8 mouse cellular contexts compared by ENCODE assay signal in the genomic region with DNA sequence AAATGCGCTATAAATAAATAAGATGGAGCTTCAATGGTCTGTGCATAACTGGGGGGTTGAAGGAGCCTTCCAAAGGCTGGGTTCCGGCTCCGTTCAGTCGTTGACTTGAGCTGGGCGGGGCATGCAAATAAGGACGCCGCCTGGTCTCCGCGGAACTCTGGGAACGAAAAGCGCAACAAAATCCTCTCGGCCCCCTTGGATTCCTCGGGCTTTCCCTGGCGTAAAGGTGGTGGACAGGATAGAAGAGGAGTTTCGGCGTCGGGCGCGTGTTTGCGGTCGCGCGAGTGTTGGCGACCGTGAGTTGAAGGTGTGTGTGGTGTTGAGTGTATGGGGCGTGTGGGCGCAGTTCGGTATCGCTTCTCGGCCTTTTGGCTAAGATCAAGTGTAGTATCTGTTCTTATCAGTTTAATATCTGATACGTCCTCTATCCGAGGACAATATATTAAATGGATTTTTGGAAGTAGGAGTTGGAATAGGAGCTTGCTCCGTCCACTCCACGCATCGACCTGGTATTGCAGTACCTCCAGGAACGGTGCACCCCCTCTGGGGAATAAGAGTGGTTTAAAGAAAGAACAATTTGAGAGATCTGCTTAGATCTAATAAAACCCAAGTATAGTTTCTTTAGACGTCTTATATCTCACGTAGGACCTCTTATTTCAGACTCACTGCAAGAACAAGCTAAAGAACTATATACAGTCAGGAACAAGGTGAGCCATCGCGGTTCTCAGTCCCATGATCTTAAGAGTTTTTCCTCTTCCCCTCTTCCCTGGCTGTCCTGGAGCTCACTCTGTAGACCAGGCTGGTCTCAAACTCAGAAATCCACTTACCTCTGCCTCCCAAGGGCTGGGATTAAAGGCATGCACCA. TPM values are rescaled to one million over a fixed set of nuclear protein-coding genes. Genes with fewer than 3 reads are reported as not detected.
DNase-seq lines count a peak whose midpoint lies in the region; ATAC-seq and TF ChIP-seq lines count a peak whose summit lies in the region.
"Not testable (repeated sequence)": the region's sequence is repeated elsewhere in the genome, so short reads cannot be mapped to it uniquely, and the experiment has no call there.

No protein-coding gene starts in this region.

- peak overlapping the region; percentile 96 for H3K27ac ChIP-seq in heart, embryonic 11.5 days (ENCODE audit: low read depth, low read length)
- H3K27ac ChIP-seq in kidney, embryonic 16.5 days (ENCODE audit: low read length), result peak overlapping the region; percentile 98
- peak overlapping the region; percentile 88 for H3K27ac ChIP-seq in liver, embryonic 11.5 days (ENCODE audit: low read depth, low read length)
- H3K27ac ChIP-seq in stomach, embryonic 14.5 days (ENCODE audit: low read length), result peak overlapping the region; percentile 96

- peak; percentile 97 for DNase-seq in brain, embryonic 14.5 days (ENCODE audit: low read depth)
- DNase-seq in liver, embryonic 11.5 days (ENCODE audit: low spot score), result peak; percentile 85
- peak; percentile 91 for DNase-seq in naive thymus-derived CD4-positive, alpha-beta T cell, adult 2 months (ENCODE audit: low read depth)

- not testable (repeated sequence) for TF ChIP-seq CTCF in C2C12 (IDR thresholded peaks at IDR 0.05; ENCODE audit: control insufficient read depth, insufficient read depth, insufficient read length); brain, embryonic 14.5 days (IDR thresholded peaks at IDR 0.05; ENCODE audit: borderline replicate concordance, extremely low read depth, insufficient read depth, insufficient read length)

- peak; percentile 87 for ATAC-seq in heart, embryonic 11.5 days (replicated peaks; ENCODE audit: insufficient number of reproducible peaks, low FRiP score, low TSS enrichment)
- ATAC-seq in kidney, embryonic 16.5 days (ENCODE audit: low FRiP score, low TSS enrichment), result peak; percentile 95
- peak; percentile 94 for ATAC-seq in liver, embryonic 11.5 days (replicated peaks; ENCODE audit: low FRiP score)
- peak; percentile 93 for ATAC-seq in stomach, embryonic 14.5 days (ENCODE audit: insufficient number of reproducible peaks, insufficient read depth, low FRiP score, low read depth)

- H3K79me2 ChIP-seq in C2C12 (ENCODE audit: control insufficient read depth, insufficient read depth), result not testable (repeated sequence)

- not testable (repeated sequence) for H3K9me3 ChIP-seq in erythroblast, embryonic 14.5 days (ENCODE audit: control insufficient read depth, low read length); heart, embryonic 11.5 days (replicated peaks; ENCODE audit: control insufficient read depth, low read length); kidney, embryonic 16.5 days (ENCODE audit: low read length); liver, embryonic 11.5 days (ENCODE audit: control insufficient read depth, low read length); stomach, embryonic 14.5 days (ENCODE audit: control insufficient read depth, low read depth, low read length)

- not testable (repeated sequence) for H3K79me3 ChIP-seq in C2C12 (ENCODE audit: low read depth)

- peak overlapping the region; percentile 84 for H3K9ac ChIP-seq in heart, embryonic 11.5 days (ENCODE audit: low read depth, low read length)
- peak overlapping the region; percentile 75 for H3K9ac ChIP-seq in kidney, embryonic 16.5 days (replicated peaks; ENCODE audit: low read length)
- H3K9ac ChIP-seq in liver, embryonic 11.5 days (ENCODE audit: low read depth, low read length), result peak overlapping the region; percentile 62
- H3K9ac ChIP-seq in stomach, embryonic 14.5 days (replicated peaks; ENCODE audit: low read depth, low read length), result peak overlapping the region; percentile 50; the same call in 1 of the 2 replicates

- peak overlapping the region; percentile 59 for H3K4me2 ChIP-seq in heart, embryonic 11.5 days
- H3K4me2 ChIP-seq in kidney, embryonic 16.5 days (replicated peaks; ENCODE audit: low read depth, low read length), result peak overlapping the region; percentile 54
- peak overlapping the region; percentile 54 for H3K4me2 ChIP-seq in liver, embryonic 11.5 days
- H3K4me2 ChIP-seq in stomach, embryonic 14.5 days (replicated peaks; ENCODE audit: low read depth, low read length), result peak overlapping the region; percentile 40

- not testable (repeated sequence) for H3K36me3 ChIP-seq in C2C12 (ENCODE audit: control insufficient read depth, insufficient read depth); erythroblast, embryonic 14.5 days (ENCODE audit: control insufficient read depth); heart, embryonic 11.5 days (ENCODE audit: control insufficient read depth, insufficient read depth, low read length); kidney, embryonic 16.5 days (ENCODE audit: insufficient read depth, low read length); liver, embryonic 11.5 days (ENCODE audit: control insufficient read depth, insufficient read depth, low read length); stomach, embryonic 14.5 days (ENCODE audit: control insufficient read depth, insufficient read depth, low read length)

- peaks cover 10% of the 10 kb centered on the region for H3K27me3 ChIP-seq in C2C12 (ENCODE audit: control insufficient read depth, insufficient read depth, insufficient read length)
- H3K27me3 ChIP-seq in erythroblast, embryonic 14.5 days (ENCODE audit: control insufficient read depth), result peaks cover 13% of the 10 kb centered on the region
- not testable (repeated sequence) for H3K27me3 ChIP-seq in heart, embryonic 11.5 days (ENCODE audit: control insufficient read depth, insufficient read depth, low read length); kidney, embryonic 16.5 days (ENCODE audit: insufficient read depth, low read length); liver, embryonic 11.5 days (replicated peaks; ENCODE audit: control insufficient read depth, insufficient read depth, low read length); stomach, embryonic 14.5 days (ENCODE audit: control insufficient read depth, insufficient read depth, low read length)

- not testable (repeated sequence) for H3K4me3 ChIP-seq in C2C12 (ENCODE audit: insufficient read depth, poor library complexity, severe bottlenecking)
- peak overlapping the region; percentile 41 for H3K4me3 ChIP-seq in erythroblast, embryonic 14.5 days (replicated peaks)
- H3K4me3 ChIP-seq in heart, embryonic 11.5 days (ENCODE audit: low read depth, low read length), result peak overlapping the region; percentile 34
- H3K4me3 ChIP-seq in kidney, embryonic 16.5 days (ENCODE audit: low read length), result peak overlapping the region; percentile 33
- H3K4me3 ChIP-seq in liver, embryonic 11.5 days (ENCODE audit: low read depth, low read length), result 0 out of 2 replicates have a peak overlapping the region, but pooled peaks have one; percentile 5
- peak overlapping the region; percentile 11; the same call in 1 of the 2 replicates for H3K4me3 ChIP-seq in stomach, embryonic 14.5 days (ENCODE audit: low read depth, low read length)

- peak; percentile 70 for TF ChIP-seq POLR2A in brain, embryonic 14.5 days (IDR thresholded peaks at IDR 0.05; ENCODE audit: borderline replicate concordance, extremely low read depth, insufficient read depth, insufficient read length, poor library complexity, severe bottlenecking)

- peaks cover 32% of the 10 kb centered on the region for H3K4me1 ChIP-seq in erythroblast, embryonic 14.5 days (ENCODE audit: control insufficient read depth)
- not testable (repeated sequence) for H3K4me1 ChIP-seq in heart, embryonic 11.5 days (ENCODE audit: control insufficient read depth, insufficient read depth, low read length); kidney, embryonic 16.5 days (ENCODE audit: insufficient read depth, low read length); stomach, embryonic 14.5 days (ENCODE audit: control insufficient read depth, insufficient read depth, low read length)
- H3K4me1 ChIP-seq in liver, embryonic 11.5 days (replicated peaks; ENCODE audit: control insufficient read depth, insufficient read depth, low read length), result peaks cover 12% of the 10 kb centered on the region

- H3ac ChIP-seq in C2C12 (ENCODE audit: control insufficient read depth, insufficient read length, low read depth), result not testable (repeated sequence)

- under 1% methylated on average over 38 of the region's 40 CpGs for WGBS in heart, embryonic 11.5 days (ENCODE audit: insufficient replicate concordance)
- WGBS in kidney, embryonic 16.5 days, result under 1% methylated on average over 37 of the region's 40 CpGs
- WGBS in liver, embryonic 11.5 days, result under 1% methylated on average over 37 of the region's 40 CpGs
- under 1% methylated on average over 36 of the region's 40 CpGs for WGBS in stomach, embryonic 14.5 days

RNA-seq across cellular contexts. Expression of gene Arl4d, which starts 7.2 kb away (rescaled TPM):
- 2.5 TPM for polyA plus RNA-seq in C2C12 (2012; fragmentation: generic; extraction: Trizol)
- 18.9 and 42.0 TPM in 2 replicates for polyA plus RNA-seq in brain, embryonic 14.5 days (2012; rRNA removed)
- polyA plus RNA-seq in erythroblast, embryonic 14.5 days (2012), result 0.04 and 0.13 TPM in 2 replicates
- polyA plus RNA-seq in heart, embryonic 11.5 days (2014; fragmentation: Nextera tagmentation; extraction: Ambion mirVana), result 9.4 and 10.5 TPM in 2 replicates
- 5.1 and 6.4 TPM in 2 replicates for polyA plus RNA-seq in kidney, embryonic 16.5 days (2015; fragmentation: Nextera tagmentation; extraction: Ambion mirVana)
- 3.6 and 3.9 TPM in 2 replicates for polyA plus RNA-seq in liver, embryonic 11.5 days (2014; fragmentation: Nextera tagmentation; extraction: Ambion mirVana)
- 6.4 and 8.1 TPM in 2 replicates for polyA plus RNA-seq in stomach, embryonic 14.5 days (2014; fragmentation: Nextera tagmentation; extraction: Ambion mirVana)

RNA-seq across cellular contexts. Expression of gene Rdm1, which starts 31.1 kb away (rescaled TPM):
- 9.5 TPM for polyA plus RNA-seq in C2C12 (2012; fragmentation: generic; extraction: Trizol)
- 13.7 and 25.0 TPM in 2 replicates for polyA plus RNA-seq in brain, embryonic 14.5 days (2012; rRNA removed)
- polyA plus RNA-seq in erythroblast, embryonic 14.5 days (2012), result 1.4 and 2.2 TPM in 2 replicates
- 27.9 and 28.2 TPM in 2 replicates for polyA plus RNA-seq in heart, embryonic 11.5 days (2014; fragmentation: Nextera tagmentation; extraction: Ambion mirVana)
- polyA plus RNA-seq in kidney, embryonic 16.5 days (2015; fragmentation: Nextera tagmentation; extraction: Ambion mirVana), result 41.7 and 43.1 TPM in 2 replicates
- polyA plus RNA-seq in liver, embryonic 11.5 days (2014; fragmentation: Nextera tagmentation; extraction: Ambion mirVana), result 13.8 and 15.3 TPM in 2 replicates
- polyA plus RNA-seq in stomach, embryonic 14.5 days (2014; fragmentation: Nextera tagmentation; extraction: Ambion mirVana), result 38.3 and 47.5 TPM in 2 replicates

RNA-seq across cellular contexts. Expression of gene Gm11634, which starts 59.1 kb away (rescaled TPM):
- not detected for polyA plus RNA-seq in C2C12 (2012; fragmentation: generic; extraction: Trizol)
- polyA plus RNA-seq in brain, embryonic 14.5 days (2012; rRNA removed), result not detected in 2 replicates
- not detected in 2 replicates for polyA plus RNA-seq in erythroblast, embryonic 14.5 days (2012)
- polyA plus RNA-seq in heart, embryonic 11.5 days (2014; fragmentation: Nextera tagmentation; extraction: Ambion mirVana), result not detected in 2 replicates
- polyA plus RNA-seq in kidney, embryonic 16.5 days (2015; fragmentation: Nextera tagmentation; extraction: Ambion mirVana), result not detected in 2 replicates
- not detected in 2 replicates for polyA plus RNA-seq in liver, embryonic 11.5 days (2014; fragmentation: Nextera tagmentation; extraction: Ambion mirVana)
- polyA plus RNA-seq in stomach, embryonic 14.5 days (2014; fragmentation: Nextera tagmentation; extraction: Ambion mirVana), result not detected in 2 replicates
